Mouse (Mus musculus): ENCODE measurements around the gene Ippk. TPM values are rescaled to one million over a fixed set of nuclear protein-coding genes. Genes with fewer than 3 reads are reported as not detected.

Ippk gene
- polyA plus RNA-seq, 1 experiment from 2014 or later = 18.7 TPM

DNA sequence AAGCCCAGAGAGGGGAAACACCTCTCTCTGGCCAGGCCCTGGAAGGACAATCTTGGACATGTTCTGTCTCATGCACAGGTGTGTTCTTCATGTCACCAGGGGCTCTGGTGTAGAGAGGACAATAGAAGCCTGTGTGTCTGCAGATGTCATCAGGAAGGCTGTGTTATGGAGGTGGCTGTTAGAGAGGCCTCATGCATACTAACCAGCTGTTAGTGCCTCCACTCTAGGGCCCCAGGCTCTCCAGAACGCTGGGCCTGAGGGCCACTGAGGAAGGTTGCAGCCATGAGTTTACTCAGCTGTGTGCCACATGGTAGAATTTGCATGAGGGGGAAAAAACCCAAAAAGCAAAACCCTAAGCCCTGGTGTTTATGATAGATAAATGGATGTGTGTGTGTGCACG, 46.5 kb downstream of the Ippk start:
- H3K4me2 ChIP-seq (ENCODE audit: low read length) = no peak overlapping the region
- ATAC-seq (replicated peaks; ENCODE audit: low FRiP score, low TSS enrichment, low read depth) (no peak), DNase-seq (ENCODE audit: low spot score) (peak; percentile 47)
- WGBS = 58% methylated on average over 2 of the region's 2 CpGs
- no peaks in the 10 kb centered on the region; the same call in 1 of the 2 replicates for H3K4me1 ChIP-seq (replicated peaks; ENCODE audit: control insufficient read depth, insufficient read depth, low read length)
- H3K9ac ChIP-seq (ENCODE audit: low read length) = no peak overlapping the region
- H3K4me3 ChIP-seq (ENCODE audit: low read depth, low read length) = no peak overlapping the region
- H3K9me3 ChIP-seq (ENCODE audit: control insufficient read depth, low read length) = no peaks in the 10 kb centered on the region
- no peak overlapping the region for H3K27ac ChIP-seq (ENCODE audit: low read depth)
- no peaks in the 10 kb centered on the region for H3K27me3 ChIP-seq (replicated peaks; ENCODE audit: control insufficient read depth, insufficient read depth, low read length)
- peaks cover 28% of the 10 kb centered on the region for H3K36me3 ChIP-seq (ENCODE audit: control insufficient read depth, insufficient read depth, low read length)

DNA sequence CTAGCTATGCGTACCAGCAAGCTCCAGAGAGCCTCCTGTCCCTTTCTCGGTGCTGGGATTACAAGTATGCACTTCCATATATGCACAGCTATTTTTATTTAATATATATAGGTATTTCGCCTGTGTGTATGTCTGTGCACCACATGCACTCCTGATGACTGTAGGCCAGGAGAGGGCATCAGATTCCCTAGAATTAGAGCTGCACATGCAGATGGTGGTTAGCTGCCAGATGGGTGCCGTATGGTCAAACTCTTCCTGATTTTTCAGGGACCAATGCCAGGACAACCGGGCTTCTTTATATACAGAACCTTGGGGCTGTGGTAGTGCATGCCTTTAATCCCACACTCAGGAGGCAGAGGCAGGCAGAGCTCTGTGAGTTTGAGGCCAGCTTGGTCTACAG, 48.0 kb downstream of the Ippk start:
- Histone ChIP-seq H3K27ac (ENCODE audit: low read depth) (no peak overlapping the region), H3K9me3 (ENCODE audit: control insufficient read depth, low read length) (no peaks in the 10 kb centered on the region), H3K4me3 (ENCODE audit: low read depth, low read length) (no peak overlapping the region), H3K4me1 (replicated peaks; ENCODE audit: control insufficient read depth, insufficient read depth, low read length) (no peaks in the 10 kb centered on the region; the same call in 1 of the 2 replicates), H3K36me3 (ENCODE audit: control insufficient read depth, insufficient read depth, low read length) (peaks cover 16% of the 10 kb centered on the region), H3K4me2 (ENCODE audit: low read length) (no peak overlapping the region), H3K27me3 (replicated peaks; ENCODE audit: control insufficient read depth, insufficient read depth, low read length) (no peaks in the 10 kb centered on the region), H3K9ac (ENCODE audit: low read length) (no peak overlapping the region)
- 87% methylated on average over 5 of the region's 5 CpGs for WGBS
- DNase-seq (ENCODE audit: low spot score) (no peak), ATAC-seq (replicated peaks; ENCODE audit: low FRiP score, low TSS enrichment, low read depth) (no peak)

DNA sequence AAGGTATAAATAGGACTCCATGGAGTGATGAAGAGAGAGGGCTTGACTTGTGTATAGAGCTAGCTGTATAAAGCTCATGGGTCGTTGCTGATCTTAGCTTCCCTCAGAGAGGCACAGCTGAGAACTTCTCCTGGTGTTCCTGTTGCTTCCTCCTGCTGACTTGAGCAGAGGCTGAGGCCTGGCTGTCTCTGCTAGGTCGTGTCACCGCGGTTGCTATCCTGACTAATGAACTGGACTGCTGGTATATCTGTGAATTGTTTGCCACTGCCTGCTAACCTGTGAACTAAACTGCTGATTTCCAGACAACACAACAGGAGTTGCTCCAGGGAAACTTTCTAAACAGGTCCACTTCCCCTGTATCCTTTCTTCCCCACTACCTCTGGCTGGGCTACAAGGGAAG, 49.3 kb downstream of the Ippk start:
- no peaks in the 10 kb centered on the region for H3K9me3 ChIP-seq (ENCODE audit: control insufficient read depth, low read length)
- WGBS = 90% methylated on average over 4 of the region's 4 CpGs
- H3K36me3 ChIP-seq (ENCODE audit: control insufficient read depth, insufficient read depth, low read length) = peaks cover 3% of the 10 kb centered on the region
- no peak for ATAC-seq (replicated peaks; ENCODE audit: low FRiP score, low TSS enrichment, low read depth)
- DNase-seq (ENCODE audit: low spot score) = no peak
- H3K4me2 ChIP-seq (ENCODE audit: low read length) = no peak overlapping the region
- H3K4me3 ChIP-seq (ENCODE audit: low read depth, low read length) = no peak overlapping the region
- no peak overlapping the region for H3K9ac ChIP-seq (ENCODE audit: low read length)
- H3K27me3 ChIP-seq (replicated peaks; ENCODE audit: control insufficient read depth, insufficient read depth, low read length) = no peaks in the 10 kb centered on the region
- no peaks in the 10 kb centered on the region; the same call in 1 of the 2 replicates for H3K4me1 ChIP-seq (replicated peaks; ENCODE audit: control insufficient read depth, insufficient read depth, low read length)
- no peak overlapping the region for H3K27ac ChIP-seq (ENCODE audit: low read depth)

DNA sequence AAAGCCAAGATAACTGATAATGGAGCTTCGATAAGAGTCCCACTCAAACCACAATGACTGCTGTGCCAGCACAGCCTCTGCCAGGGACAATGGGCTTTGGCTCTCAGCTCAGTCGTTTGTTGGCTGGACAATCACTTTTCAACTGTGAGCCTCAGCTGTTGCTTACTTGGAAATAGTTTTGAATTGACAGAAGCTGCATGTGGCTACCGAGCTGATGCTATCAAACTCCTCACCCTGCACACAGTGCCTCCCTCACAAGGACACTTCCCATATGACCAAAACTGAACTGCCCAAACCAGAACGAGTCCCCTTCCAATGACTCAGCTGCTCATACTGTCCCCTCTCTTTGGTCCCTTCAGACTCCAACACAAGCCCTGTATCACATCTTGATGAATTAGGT, 49.8 kb downstream of the Ippk start:
- ATAC-seq (replicated peaks; ENCODE audit: low FRiP score, low TSS enrichment, low read depth) (no peak), DNase-seq (ENCODE audit: low spot score) (no peak)
- WGBS = 78% methylated on average over 4 of the region's 4 CpGs
- Histone ChIP-seq H3K4me1 (replicated peaks; ENCODE audit: control insufficient read depth, insufficient read depth, low read length) (no peaks in the 10 kb centered on the region; the same call in 1 of the 2 replicates), H3K4me2 (ENCODE audit: low read length) (no peak overlapping the region), H3K36me3 (ENCODE audit: control insufficient read depth, insufficient read depth, low read length) (no peaks in the 10 kb centered on the region), H3K9ac (ENCODE audit: low read length) (no peak overlapping the region), H3K4me3 (ENCODE audit: low read depth, low read length) (no peak overlapping the region), H3K9me3 (ENCODE audit: control insufficient read depth, low read length) (no peaks in the 10 kb centered on the region), H3K27me3 (replicated peaks; ENCODE audit: control insufficient read depth, insufficient read depth, low read length) (no peaks in the 10 kb centered on the region), H3K27ac (ENCODE audit: low read depth) (no peak overlapping the region)

DNA sequence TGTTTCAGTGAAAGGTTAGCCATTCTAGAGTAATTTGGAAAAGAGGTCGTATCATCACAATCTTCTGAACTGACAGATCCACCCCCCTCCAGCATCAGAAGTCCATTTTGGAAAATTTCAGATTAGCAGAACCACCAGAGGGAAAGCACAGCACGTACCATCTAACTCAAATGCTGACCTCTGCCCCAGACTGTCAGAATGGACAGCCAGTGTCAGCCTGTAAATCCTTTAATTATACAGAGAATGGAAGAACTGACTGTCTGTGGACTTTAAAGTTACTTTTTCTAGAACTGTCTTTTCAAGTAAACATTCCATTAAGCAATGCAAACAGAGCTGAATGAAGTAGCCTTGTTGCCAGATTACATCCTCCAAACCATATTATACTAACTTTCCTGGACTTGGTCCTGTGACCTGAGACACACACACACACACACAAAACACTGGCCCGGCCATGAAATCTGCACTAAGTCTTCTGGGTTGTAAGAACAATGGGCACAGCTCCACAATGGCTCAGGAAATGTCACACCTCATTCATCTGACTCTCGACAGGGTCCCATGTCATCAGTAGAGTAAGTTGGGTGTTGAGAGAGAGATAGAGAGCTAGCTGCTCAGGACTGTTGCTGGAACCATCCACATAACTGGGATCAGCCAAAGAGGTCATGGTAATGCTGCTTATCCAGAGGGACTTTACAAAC, 51.1 kb downstream of the Ippk start:
- DNase-seq (ENCODE audit: low spot score) (no peak), ATAC-seq (replicated peaks; ENCODE audit: low FRiP score, low TSS enrichment, low read depth) (no peak)
- Histone ChIP-seq H3K9me3 (ENCODE audit: control insufficient read depth, low read length) (no peaks in the 10 kb centered on the region), H3K9ac (ENCODE audit: low read length) (no peak overlapping the region), H3K27ac (ENCODE audit: low read depth) (no peak overlapping the region), H3K4me3 (ENCODE audit: low read depth, low read length) (no peak overlapping the region), H3K27me3 (replicated peaks; ENCODE audit: control insufficient read depth, insufficient read depth, low read length) (no peaks in the 10 kb centered on the region), H3K4me1 (replicated peaks; ENCODE audit: control insufficient read depth, insufficient read depth, low read length) (no peaks in the 10 kb centered on the region; the same call in 1 of the 2 replicates), H3K4me2 (ENCODE audit: low read length) (no peak overlapping the region), H3K36me3 (ENCODE audit: control insufficient read depth, insufficient read depth, low read length) (no peaks in the 10 kb centered on the region)
- 66% methylated on average over 4 of the region's 4 CpGs for WGBS

DNA sequence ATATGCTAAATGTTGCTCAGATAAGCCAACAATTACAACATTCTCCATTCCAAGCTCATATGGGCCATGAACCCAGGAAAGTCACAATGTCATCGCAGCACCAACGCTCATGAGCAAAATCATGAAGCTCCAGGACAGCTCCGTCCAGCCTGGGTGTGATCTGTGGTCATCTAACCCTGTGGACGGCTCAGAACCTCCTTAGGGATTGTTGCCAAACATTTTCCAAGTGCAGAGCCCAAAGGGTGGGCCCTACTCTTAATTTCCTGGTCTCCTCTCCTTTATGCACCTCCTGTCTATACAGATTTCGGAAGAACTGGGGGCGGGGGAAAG, 51.6 kb downstream of the Ippk start:
- Histone ChIP-seq H3K9me3 (ENCODE audit: control insufficient read depth, low read length) (no peaks in the 10 kb centered on the region), H3K36me3 (ENCODE audit: control insufficient read depth, insufficient read depth, low read length) (no peaks in the 10 kb centered on the region), H3K27ac (ENCODE audit: low read depth) (no peak overlapping the region), H3K9ac (ENCODE audit: low read length) (no peak overlapping the region), H3K4me2 (ENCODE audit: low read length) (no peak overlapping the region), H3K27me3 (replicated peaks; ENCODE audit: control insufficient read depth, insufficient read depth, low read length) (no peaks in the 10 kb centered on the region), H3K4me1 (replicated peaks; ENCODE audit: control insufficient read depth, insufficient read depth, low read length) (peaks cover 2% of the 10 kb centered on the region; the same call in 1 of the 2 replicates), H3K4me3 (ENCODE audit: low read depth, low read length) (no peak overlapping the region)
- no peak for ATAC-seq (replicated peaks; ENCODE audit: low FRiP score, low TSS enrichment, low read depth)
- no peak for DNase-seq (ENCODE audit: low spot score)
- 92% methylated on average over 6 of the region's 6 CpGs for WGBS

DNA sequence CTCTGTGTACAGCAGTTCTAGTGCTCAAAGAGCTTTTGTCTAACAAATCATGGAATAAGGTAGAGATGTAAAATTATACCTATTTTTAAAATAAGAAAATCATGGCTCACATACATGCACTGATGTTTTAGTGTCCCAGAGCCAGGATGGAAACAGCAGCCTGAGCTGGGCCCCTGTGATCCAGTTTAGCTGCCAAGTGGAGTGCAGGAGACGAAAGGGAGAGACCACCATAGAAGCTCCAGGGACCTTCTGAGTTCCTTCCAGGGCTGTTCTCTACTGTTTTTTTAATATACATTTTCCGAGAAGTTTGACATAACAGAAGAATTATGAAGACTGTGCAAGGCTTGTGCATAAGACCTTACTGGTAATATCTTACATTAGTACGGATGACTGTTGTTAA, 56.8 kb downstream of the Ippk start:
- Histone ChIP-seq H3K4me2 (ENCODE audit: low read length) (no peak overlapping the region), H3K27me3 (replicated peaks; ENCODE audit: control insufficient read depth, insufficient read depth, low read length) (no peaks in the 10 kb centered on the region), H3K4me1 (replicated peaks; ENCODE audit: control insufficient read depth, insufficient read depth, low read length) (peaks cover 8% of the 10 kb centered on the region), H3K36me3 (ENCODE audit: control insufficient read depth, insufficient read depth, low read length) (no peaks in the 10 kb centered on the region), H3K9ac (ENCODE audit: low read length) (no peak overlapping the region), H3K4me3 (ENCODE audit: low read depth, low read length) (no peak overlapping the region), H3K9me3 (ENCODE audit: control insufficient read depth, low read length) (no peaks in the 10 kb centered on the region), H3K27ac (ENCODE audit: low read depth) (peak overlapping the region; percentile 66; the same call in 1 of the 2 replicates)
- 47% methylated on average over 3 of the region's 3 CpGs for WGBS
- DNase-seq (ENCODE audit: low spot score) (no peak), ATAC-seq (replicated peaks; ENCODE audit: low FRiP score, low TSS enrichment, low read depth) (no peak)

DNA sequence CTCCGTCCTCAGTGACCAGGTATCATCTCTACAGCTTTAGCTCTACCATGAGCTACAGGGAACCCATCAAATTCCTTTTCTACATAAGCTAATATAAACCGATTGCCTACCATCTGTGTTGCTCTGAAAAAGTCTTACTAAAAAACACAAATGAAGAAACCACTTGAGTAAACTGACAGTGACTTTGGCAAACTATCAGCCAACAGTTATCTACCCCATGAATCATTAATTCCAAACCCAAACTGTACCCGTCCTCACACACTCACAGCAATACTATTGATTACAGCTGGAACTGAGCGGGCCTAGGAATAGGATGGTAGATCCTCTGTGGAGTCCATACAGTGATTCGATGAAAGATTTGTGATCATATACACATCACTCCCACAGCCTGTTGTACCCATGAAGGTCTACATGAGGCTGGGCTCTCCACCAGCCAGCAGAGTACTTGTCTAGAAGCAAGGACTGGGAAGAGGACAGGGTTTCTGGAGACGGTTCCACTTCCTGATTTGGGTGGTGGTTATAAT, 57.9 kb downstream of the Ippk start:
- no peak overlapping the region for H3K4me2 ChIP-seq (ENCODE audit: low read length)
- no peak overlapping the region for H3K4me3 ChIP-seq (ENCODE audit: low read depth, low read length)
- no peaks in the 10 kb centered on the region for H3K9me3 ChIP-seq (ENCODE audit: control insufficient read depth, low read length)
- no peaks in the 10 kb centered on the region for H3K36me3 ChIP-seq (ENCODE audit: control insufficient read depth, insufficient read depth, low read length)
- DNase-seq (ENCODE audit: low spot score) (no peak), ATAC-seq (replicated peaks; ENCODE audit: low FRiP score, low TSS enrichment, low read depth) (no peak)
- peaks cover 8% of the 10 kb centered on the region for H3K4me1 ChIP-seq (replicated peaks; ENCODE audit: control insufficient read depth, insufficient read depth, low read length)
- H3K27ac ChIP-seq (ENCODE audit: low read depth) = no peak overlapping the region; the same call in 1 of the 2 replicates
- no peaks in the 10 kb centered on the region for H3K27me3 ChIP-seq (replicated peaks; ENCODE audit: control insufficient read depth, insufficient read depth, low read length)
- no peak overlapping the region for H3K9ac ChIP-seq (ENCODE audit: low read length)
- 88% methylated on average over 6 of the region's 6 CpGs for WGBS

DNA sequence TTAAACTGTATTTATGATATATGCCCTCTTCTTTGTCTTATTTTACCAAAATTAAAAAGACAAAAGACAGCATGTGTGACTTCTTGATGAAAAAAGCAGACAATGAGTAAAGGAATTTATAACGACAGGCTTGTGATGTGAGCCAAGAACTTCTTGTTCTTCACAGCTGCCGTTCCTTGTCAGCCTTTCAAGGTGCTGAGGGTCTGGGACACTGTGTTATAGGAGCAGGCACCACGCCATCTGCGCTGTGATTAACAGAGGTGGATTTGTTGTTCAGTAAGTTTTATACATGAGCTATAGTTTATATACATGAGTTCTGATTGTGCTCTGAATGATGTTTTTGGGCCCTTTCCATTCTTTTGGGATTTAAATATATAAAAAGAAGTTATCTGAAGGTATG, 58.4 kb downstream of the Ippk start:
- Histone ChIP-seq H3K9me3 (ENCODE audit: control insufficient read depth, low read length) (no peaks in the 10 kb centered on the region), H3K36me3 (ENCODE audit: control insufficient read depth, insufficient read depth, low read length) (no peaks in the 10 kb centered on the region), H3K27me3 (replicated peaks; ENCODE audit: control insufficient read depth, insufficient read depth, low read length) (no peaks in the 10 kb centered on the region), H3K27ac (ENCODE audit: low read depth) (peak overlapping the region; percentile 40), H3K4me3 (ENCODE audit: low read depth, low read length) (no peak overlapping the region), H3K9ac (ENCODE audit: low read length) (no peak overlapping the region), H3K4me2 (ENCODE audit: low read length) (no peak overlapping the region), H3K4me1 (replicated peaks; ENCODE audit: control insufficient read depth, insufficient read depth, low read length) (peaks cover 8% of the 10 kb centered on the region)
- ATAC-seq (replicated peaks; ENCODE audit: low FRiP score, low TSS enrichment, low read depth) (no peak), DNase-seq (ENCODE audit: low spot score) (no peak)
- 69% methylated on average over 4 of the region's 4 CpGs for WGBS
